Comparison of ENCODE assay signal across 9 mouse cellular contexts in genomic region chr17:79069019-79069418, GRCm38 (mm10). TPM values are rescaled to one million over a fixed set of nuclear protein-coding genes. Genes with fewer than 3 reads are reported as not detected.
A peak's percentile ranks its signal among the peaks of the same experiment; 100 is the strongest.
DNase-seq lines count a peak whose midpoint lies in the region; ATAC-seq lines count a peak whose summit lies in the region.
"Had no signal": no experiment of that assay in that cellular context is flagged by ENCODE, and none has a peak within 500 bp of the region (broad histone marks: within the 10 kb centered on the region; RNA-seq: fewer than 3 reads in every experiment).

No protein-coding gene starts in this region.

- no peak for ATAC-seq in midbrain, embryonic 11.5 days (ENCODE audit: low FRiP score)
- ATAC-seq in embryonic facial prominence, embryonic 13.5 days (ENCODE audit: insufficient number of reproducible peaks, insufficient read depth, low FRiP score, low TSS enrichment, low read depth): no peak; the same call in 1 of the 2 replicates
- ATAC-seq in intestine, embryonic 16.5 days: peak; percentile 38; the same call in 1 of the 2 replicates
- no peak for ATAC-seq in stomach, embryonic 14.5 days (ENCODE audit: insufficient number of reproducible peaks, insufficient read depth, low FRiP score, low read depth)

- H3K27me3 ChIP-seq in midbrain, embryonic 10.5 days (ENCODE audit: low read depth, poor library complexity, severe bottlenecking): no peaks in the 10 kb centered on the region
- H3K27me3 ChIP-seq in midbrain, embryonic 11.5 days (ENCODE audit: control insufficient read depth, insufficient read depth, low read length): no peaks in the 10 kb centered on the region
- no peaks in the 10 kb centered on the region for H3K27me3 ChIP-seq in embryonic facial prominence, embryonic 13.5 days
- no peaks in the 10 kb centered on the region for H3K27me3 ChIP-seq in intestine, embryonic 16.5 days (replicated peaks; ENCODE audit: control insufficient read depth, insufficient read depth, low read length)
- H3K27me3 ChIP-seq in stomach, embryonic 14.5 days (ENCODE audit: control insufficient read depth, insufficient read depth, low read length): no peaks in the 10 kb centered on the region

- H3K9me3 ChIP-seq in midbrain, embryonic 10.5 days (replicated peaks): no peaks in the 10 kb centered on the region
- H3K9me3 ChIP-seq in midbrain, embryonic 11.5 days (ENCODE audit: control insufficient read depth, low read length): no peaks in the 10 kb centered on the region
- H3K9me3 ChIP-seq in embryonic facial prominence, embryonic 13.5 days: no peaks in the 10 kb centered on the region
- H3K9me3 ChIP-seq in intestine, embryonic 16.5 days (ENCODE audit: control insufficient read depth, low read length): no peaks in the 10 kb centered on the region
- H3K9me3 ChIP-seq in stomach, embryonic 14.5 days (ENCODE audit: control insufficient read depth, low read depth, low read length): no peaks in the 10 kb centered on the region

- H3K4me2 ChIP-seq in midbrain, embryonic 11.5 days: no peak overlapping the region
- H3K4me2 ChIP-seq in embryonic facial prominence, embryonic 13.5 days: peak overlapping the region; percentile 3; the same call in 1 of the 2 replicates
- H3K4me2 ChIP-seq in intestine, embryonic 16.5 days (ENCODE audit: low read depth, low read length): no peak overlapping the region
- H3K4me2 ChIP-seq in stomach, embryonic 14.5 days (replicated peaks; ENCODE audit: low read depth, low read length): no peak overlapping the region

- H3K9ac ChIP-seq in midbrain, embryonic 11.5 days (ENCODE audit: low read length): no peak overlapping the region
- no peak overlapping the region for H3K9ac ChIP-seq in embryonic facial prominence, embryonic 13.5 days
- H3K9ac ChIP-seq in intestine, embryonic 16.5 days (ENCODE audit: low read depth, low read length): no peak overlapping the region
- no peak overlapping the region for H3K9ac ChIP-seq in stomach, embryonic 14.5 days (replicated peaks; ENCODE audit: low read depth, low read length)

- no peak overlapping the region for H3K27ac ChIP-seq in midbrain, embryonic 10.5 days (replicated peaks)
- H3K27ac ChIP-seq in midbrain, embryonic 11.5 days (ENCODE audit: low read depth, low read length): no peak overlapping the region
- H3K27ac ChIP-seq in embryonic facial prominence, embryonic 13.5 days: peak overlapping the region; percentile 78
- peak overlapping the region; percentile 26; the same call in 1 of the 2 replicates for H3K27ac ChIP-seq in intestine, embryonic 16.5 days (ENCODE audit: low read length)
- peak overlapping the region; percentile 40; the same call in 1 of the 2 replicates for H3K27ac ChIP-seq in stomach, embryonic 14.5 days (ENCODE audit: low read length)

- H3K36me3 ChIP-seq in midbrain, embryonic 10.5 days: no peaks in the 10 kb centered on the region
- H3K36me3 ChIP-seq in midbrain, embryonic 11.5 days (ENCODE audit: control insufficient read depth, insufficient read depth, low read length): no peaks in the 10 kb centered on the region
- no peaks in the 10 kb centered on the region for H3K36me3 ChIP-seq in embryonic facial prominence, embryonic 13.5 days
- no peaks in the 10 kb centered on the region for H3K36me3 ChIP-seq in intestine, embryonic 16.5 days (ENCODE audit: control insufficient read depth, insufficient read depth, low read length)
- no peaks in the 10 kb centered on the region for H3K36me3 ChIP-seq in stomach, embryonic 14.5 days (ENCODE audit: control insufficient read depth, insufficient read depth, low read length)

- peak; percentile 19 for DNase-seq in midbrain, embryonic 10.5 days (ENCODE audit: low spot score)
- DNase-seq in midbrain, embryonic 11.5 days (ENCODE audit: low spot score, missing footprints): no peak
- no peak for DNase-seq in ovary, postnatal 14 days (ENCODE audit: low spot score)
- no peak for DNase-seq in left cerebral cortex, adult 8-10 months (ENCODE audit: low spot score in 2 of 2)
- DNase-seq: kidney, adult 8-10 months; thymus, adult 2 months had no signal

- 50% methylated on average over 4 of the region's 4 CpGs for WGBS in midbrain, embryonic 10.5 days
- 54% methylated on average over 4 of the region's 4 CpGs for WGBS in midbrain, embryonic 11.5 days
- WGBS in embryonic facial prominence, embryonic 13.5 days: 24% methylated on average over 4 of the region's 4 CpGs
- WGBS in intestine, embryonic 16.5 days: 29% methylated on average over 4 of the region's 4 CpGs
- 47% methylated on average over 4 of the region's 4 CpGs for WGBS in stomach, embryonic 14.5 days

- peaks cover 4% of the 10 kb centered on the region; the same call in 1 of the 2 replicates for H3K4me1 ChIP-seq in midbrain, embryonic 10.5 days
- H3K4me1 ChIP-seq in midbrain, embryonic 11.5 days (ENCODE audit: control insufficient read depth, insufficient read depth, low read length): no peaks in the 10 kb centered on the region
- peaks cover 13% of the 10 kb centered on the region for H3K4me1 ChIP-seq in embryonic facial prominence, embryonic 13.5 days
- H3K4me1 ChIP-seq in intestine, embryonic 16.5 days (ENCODE audit: control insufficient read depth, insufficient read depth, low read length): no peaks in the 10 kb centered on the region; the same call in 1 of the 2 replicates
- H3K4me1 ChIP-seq in stomach, embryonic 14.5 days (ENCODE audit: control insufficient read depth, insufficient read depth, low read length): 0 out of 2 replicates have a peak, but pooled peaks cover 4% of the 10 kb centered on the region

- no peak overlapping the region for H3K4me3 ChIP-seq in midbrain, embryonic 10.5 days
- H3K4me3 ChIP-seq in midbrain, embryonic 11.5 days (ENCODE audit: low read depth, low read length): no peak overlapping the region
- H3K4me3 ChIP-seq in embryonic facial prominence, embryonic 13.5 days: no peak overlapping the region
- no peak overlapping the region for H3K4me3 ChIP-seq in intestine, embryonic 16.5 days (ENCODE audit: low read length)
- H3K4me3 ChIP-seq in stomach, embryonic 14.5 days (ENCODE audit: low read depth, low read length): no peak overlapping the region

RNA-seq across cellular contexts. Expression of gene Qpct, which starts 17.3 kb away (rescaled TPM):
- polyA plus RNA-seq in midbrain, embryonic 10.5 days (2016; fragmentation: Nextera tagmentation; extraction: Ambion mirVana): 5.8 and 8.0 TPM in 2 replicates
- 8.5 and 10.5 TPM in 2 replicates for polyA plus RNA-seq in midbrain, embryonic 11.5 days (2014; fragmentation: Nextera tagmentation; extraction: Ambion mirVana)
- 7.3 and 8.6 TPM in 2 replicates for polyA plus RNA-seq in embryonic facial prominence, embryonic 13.5 days (2015; fragmentation: Nextera tagmentation; extraction: Ambion mirVana)
- polyA plus RNA-seq in intestine, embryonic 16.5 days (2015; fragmentation: Nextera tagmentation; extraction: Ambion mirVana): 11.6 and 13.3 TPM in 2 replicates
- polyA plus RNA-seq in stomach, embryonic 14.5 days (2014; fragmentation: Nextera tagmentation; extraction: Ambion mirVana): 12.3 and 12.9 TPM in 2 replicates
- 10 to 100 TPM; 10.6 to 16.3 (median 13.5) TPM for total RNA-seq in left cerebral cortex, adult 8-10 months (2022)

RNA-seq across cellular contexts. Expression of gene Prkd3, which starts 48.4 kb away (rescaled TPM):
- 44.3 and 48.2 TPM in 2 replicates for polyA plus RNA-seq in midbrain, embryonic 10.5 days (2016; fragmentation: Nextera tagmentation; extraction: Ambion mirVana)
- polyA plus RNA-seq in midbrain, embryonic 11.5 days (2014; fragmentation: Nextera tagmentation; extraction: Ambion mirVana): 48.0 and 48.5 TPM in 2 replicates
- polyA plus RNA-seq in embryonic facial prominence, embryonic 13.5 days (2015; fragmentation: Nextera tagmentation; extraction: Ambion mirVana): 43.0 and 46.9 TPM in 2 replicates
- 21.1 and 21.9 TPM in 2 replicates for polyA plus RNA-seq in intestine, embryonic 16.5 days (2015; fragmentation: Nextera tagmentation; extraction: Ambion mirVana)
- polyA plus RNA-seq in stomach, embryonic 14.5 days (2014; fragmentation: Nextera tagmentation; extraction: Ambion mirVana): 47.5 and 49.9 TPM in 2 replicates
- 10 to 100 TPM; 13.2 to 14.5 (median 13.8) TPM for total RNA-seq in left cerebral cortex, adult 8-10 months (2022)

Comparison
In these comparisons a context has a peak if more than half of its experiments do, and no peak if none do; other contexts are left out.
1. H3K27ac ChIP-seq: peak in embryonic facial prominence, embryonic 13.5 days (single experiment), intestine, embryonic 16.5 days (single experiment) and stomach, embryonic 14.5 days (single experiment); none in midbrain, embryonic 10.5 days (single experiment) and midbrain, embryonic 11.5 days (single experiment).